Mouse (Mus musculus): Measurements from ENCODE around the gene Ina. TPM values are rescaled to one million over a fixed set of nuclear protein-coding genes. Genes with fewer than 3 reads are reported as not detected.

The Ina gene
- total and polyA plus RNA-seq, 3 experiments, result not detected

DNA sequence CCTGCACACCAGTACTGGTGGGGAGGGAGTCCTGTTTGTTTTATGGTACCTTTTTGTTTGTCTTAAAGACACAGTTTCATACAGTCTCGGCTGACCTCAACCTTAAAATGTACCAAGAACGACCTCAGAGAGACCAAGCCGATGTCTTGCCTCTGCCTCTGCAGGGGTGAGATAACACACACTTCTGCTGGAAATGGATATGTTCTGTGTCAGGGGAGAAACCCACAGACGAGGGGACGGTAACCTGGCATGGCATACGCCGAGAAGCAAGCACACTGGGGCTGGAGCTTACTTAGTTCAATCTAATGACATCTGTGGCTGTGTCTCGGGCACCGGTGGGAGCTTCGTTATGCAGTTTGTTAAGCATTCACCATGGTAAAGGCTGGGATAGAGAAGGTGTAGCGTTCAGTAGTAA is 30.5 kb upstream of the Ina start (continued):
- TF ChIP-seq MAX (IDR thresholded peaks at IDR 0.05; ENCODE audit: low read length), result peak; percentile 63
- peak; percentile 59 for TF ChIP-seq HCFC1 (IDR thresholded peaks at IDR 0.05; ENCODE audit: low read depth, low read length)
- TF ChIP-seq GABPA (IDR thresholded peaks at IDR 0.05; ENCODE audit: low read depth, low read length), result no peak
- TF ChIP-seq EP300 (IDR thresholded peaks at IDR 0.05; ENCODE audit: low read depth in 1 of 2, low read length in 2 of 2), result peak; percentile 91 to 94
- peak; percentile 75 for TF ChIP-seq NELFE (IDR thresholded peaks at IDR 0.05; ENCODE audit: low read depth, low read length)
- peak; percentile 89 for TF ChIP-seq ETS1 (IDR thresholded peaks at IDR 0.05; ENCODE audit: low read depth, low read length)
- no peak for TF ChIP-seq ZC3H11A (IDR thresholded peaks at IDR 0.05; ENCODE audit: low read depth, low read length)
- no peak for TF ChIP-seq RAD21 (IDR thresholded peaks at IDR 0.05; ENCODE audit: low read depth, low read length)
- no peak; the same call in 1 of the 2 replicates for TF ChIP-seq MYC (IDR thresholded peaks at IDR 0.05; ENCODE audit: low read depth, low read length)
- no peak for TF ChIP-seq USF1 (IDR thresholded peaks at IDR 0.05; ENCODE audit: low read depth, low read length)
- peak; percentile 42 to 73; a peak in 2 of 4 replicates for TF ChIP-seq POLR2A (IDR thresholded peaks at IDR 0.05; ENCODE audit: control insufficient read depth in 1 of 2, insufficient read depth in 1 of 2, low read depth in 1 of 2, low read length in 2 of 2, poor library complexity in 1 of 2)
- no peak; the same call in 1 of the 2 replicates for TF ChIP-seq CHD1 (IDR thresholded peaks at IDR 0.05; ENCODE audit: low read depth, low read length)
- TF ChIP-seq TCF12 (IDR thresholded peaks at IDR 0.05; ENCODE audit: low read depth, low read length), result peak; percentile 96
- no peak for TF ChIP-seq MEF2A (IDR thresholded peaks at IDR 0.05; ENCODE audit: extremely low read depth, insufficient replicate concordance, low read depth, low read length, poor library complexity, severe bottlenecking)
- TF ChIP-seq MAZ (IDR thresholded peaks at IDR 0.05; ENCODE audit: low read depth, low read length), result peak; percentile 59
- no peak for TF ChIP-seq SMC3 (IDR thresholded peaks at IDR 0.05; ENCODE audit: low read depth, low read length)
- peak; percentile 85 for TF ChIP-seq RCOR1 (IDR thresholded peaks at IDR 0.05; ENCODE audit: low read depth, low read length)
- peak; percentile 76; the same call in 1 of the 2 replicates for TF ChIP-seq TBP (IDR thresholded peaks at IDR 0.05; ENCODE audit: low read depth, low read length)
- peak; percentile 94 for TF ChIP-seq GATA1 (IDR thresholded peaks at IDR 0.05; ENCODE audit: low read depth, low read length)

DNA sequence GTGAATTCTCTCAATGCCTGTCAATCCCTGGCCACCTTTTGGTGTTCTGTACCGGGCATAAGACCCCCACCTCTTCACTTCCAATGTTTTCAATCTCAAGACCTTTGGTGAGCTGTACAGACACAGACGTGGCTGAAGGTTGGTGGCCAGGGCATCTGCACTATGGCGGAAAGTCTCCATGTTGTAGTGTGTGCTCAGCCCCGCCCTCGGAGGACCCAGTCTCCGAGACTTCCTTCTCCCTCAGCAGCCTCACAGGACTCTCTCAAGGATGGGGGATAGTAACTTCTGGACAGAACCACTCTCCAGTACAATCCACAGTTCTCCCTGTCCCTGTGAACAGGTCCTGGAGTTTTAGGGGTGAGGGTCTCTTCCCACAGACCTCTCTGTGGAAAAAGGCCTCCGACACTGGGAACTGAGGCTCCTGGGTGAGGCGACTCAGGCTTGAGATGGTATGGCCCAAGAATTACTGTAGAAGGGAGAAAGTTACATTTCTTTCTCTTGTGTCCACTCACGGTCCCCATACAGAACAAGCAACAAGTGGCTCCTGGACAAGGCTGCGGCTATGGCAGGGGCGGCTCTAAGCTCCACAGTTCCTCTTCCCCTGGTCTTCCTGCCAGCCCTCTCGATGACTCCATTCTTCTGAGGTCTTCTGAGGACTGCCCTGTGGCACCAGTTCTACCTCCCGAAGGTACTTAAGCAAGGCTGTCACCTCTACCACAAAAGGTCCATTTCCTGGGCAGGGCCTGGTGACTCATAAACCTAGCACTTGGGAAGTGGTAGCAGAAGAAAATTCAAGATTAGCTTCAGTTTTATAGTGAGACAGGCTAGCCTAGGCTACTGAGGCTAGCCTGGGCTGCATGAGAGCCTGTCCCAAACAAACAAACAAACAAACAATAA is 29.5 kb upstream of the Ina start:
- peak overlapping the region; percentile 97 for H3K27ac ChIP-seq (ENCODE audit: control insufficient read depth, low read depth, low read length)
- peak overlapping the region; percentile 83 for H3K9ac ChIP-seq (ENCODE audit: control insufficient read depth, low read depth, low read length, poor library complexity, severe bottlenecking)
- peaks cover 18 to 47% of the 10 kb centered on the region in 2 experiments for H3K4me1 ChIP-seq (ENCODE audit: control insufficient read depth in 1 of 2, insufficient read depth in 2 of 2, low read length in 2 of 2)
- peak; percentile 87 for DNase-seq (ENCODE audit: low read depth, low spot score)
- H3K9me3 ChIP-seq (replicated peaks; ENCODE audit: insufficient read depth, low read length), result no peaks in the 10 kb centered on the region
- H3K4me3 ChIP-seq (ENCODE audit: control insufficient read depth in 1 of 2, insufficient read depth in 1 of 2, low read depth in 2 of 2, low read length in 2 of 2), result peak overlapping the region; percentile 51 to 65
- peaks cover 0 to 44% of the 10 kb centered on the region in 2 experiments; a peak in 2 of 4 replicates for H3K36me3 ChIP-seq (ENCODE audit: control insufficient read depth in 1 of 2, insufficient read depth in 2 of 2, low read length in 2 of 2)
- H3K27me3 ChIP-seq (ENCODE audit: control insufficient read depth in 1 of 2, insufficient read depth in 2 of 2, low read length in 2 of 2), result no peaks in the 10 kb centered on the region
- peaks cover 6% of the 10 kb centered on the region; the same call in 1 of the 2 replicates for H3K79me2 ChIP-seq (ENCODE audit: control insufficient read depth, insufficient read depth, low read length, poor library complexity)
- no peak for TF ChIP-seq UBTF (IDR thresholded peaks at IDR 0.05; ENCODE audit: borderline replicate concordance, insufficient read depth, low read depth, low read length)
- 0 out of 2 replicates have a peak, but pooled peaks have one; percentile 26 for TF ChIP-seq ELF1 (IDR thresholded peaks at IDR 0.05; ENCODE audit: low read depth, low read length)
- TF ChIP-seq USF2 (IDR thresholded peaks at IDR 0.05; ENCODE audit: borderline replicate concordance in 1 of 2, insufficient read depth in 1 of 2, low read depth in 1 of 2, low read length in 2 of 2), result no peak
- TF ChIP-seq MAZ (IDR thresholded peaks at IDR 0.05; ENCODE audit: low read depth, low read length), result peak; percentile 14; the same call in 1 of the 2 replicates
- TF ChIP-seq POLR2AphosphoS2 (IDR thresholded peaks at IDR 0.05; ENCODE audit: low read length), result no peak
- TF ChIP-seq GATA1 (IDR thresholded peaks at IDR 0.05; ENCODE audit: low read depth, low read length), result 0 out of 2 replicates have a peak, but pooled peaks have one; percentile 35
- 0 out of 2 replicates have a peak, but pooled peaks have one; percentile 51 for TF ChIP-seq TBP (IDR thresholded peaks at IDR 0.05; ENCODE audit: low read depth, low read length)
- TF ChIP-seq RAD21 (IDR thresholded peaks at IDR 0.05; ENCODE audit: low read depth, low read length), result no peak
- peak; percentile 93; the same call in 1 of the 2 replicates for TF ChIP-seq CHD1 (IDR thresholded peaks at IDR 0.05; ENCODE audit: low read depth, low read length)
- no peak for TF ChIP-seq GABPA (IDR thresholded peaks at IDR 0.05; ENCODE audit: low read depth, low read length)
- no peak for TF ChIP-seq NRF1 (IDR thresholded peaks at IDR 0.05; ENCODE audit: insufficient read depth, low read depth, low read length, poor library complexity, severe bottlenecking)
- no peak for TF ChIP-seq MAX (IDR thresholded peaks at IDR 0.05; ENCODE audit: low read length)
- 0 out of 2 replicates have a peak, but pooled peaks have one; percentile 54 for TF ChIP-seq ETS1 (IDR thresholded peaks at IDR 0.05; ENCODE audit: low read depth, low read length)
- TF ChIP-seq USF1 (IDR thresholded peaks at IDR 0.05; ENCODE audit: low read depth, low read length), result no peak
- TF ChIP-seq SIN3A (IDR thresholded peaks at IDR 0.05; ENCODE audit: low read length), result peak; percentile 51; the same call in 1 of the 2 replicates
- TF ChIP-seq MAFK (IDR thresholded peaks at IDR 0.05; ENCODE audit: borderline replicate concordance, low read depth, low read length), result no peak
- TF ChIP-seq POLR2A (IDR thresholded peaks at IDR 0.05; ENCODE audit: control insufficient read depth in 1 of 2, insufficient read depth in 1 of 2, low read depth in 1 of 2, low read length in 2 of 2, poor library complexity in 1 of 2), result peak; percentile 37 to 52; a peak in 3 of 4 replicates
- TF ChIP-seq KAT2A (conservative IDR thresholded peaks at IDR 0.05; ENCODE audit: low read depth, low read length), result 0 out of 2 replicates have a peak, but pooled peaks have one; percentile 6
- no peak for TF ChIP-seq E2F4 (IDR thresholded peaks at IDR 0.05; ENCODE audit: borderline replicate concordance, low read depth, low read length)
- no peak for TF ChIP-seq ZNF384 (IDR thresholded peaks at IDR 0.05; ENCODE audit: low read depth, low read length)

All from MEL (cell line).